Mouse (Mus musculus): ENCODE results near the gene Zic5.

- TF ChIP-seq CTCF (IDR thresholded peaks at IDR 0.05; ENCODE audit: low read depth) (no peak), EP300 (IDR thresholded peaks at IDR 0.05; ENCODE audit: low read depth) (no peak)
These were observed 48.1 kb upstream of the Zic5 start for GRCm38 (mm10) chr14:122513511-122514036.

Data from liver, postnatal 0 days (tissue).